Mouse (Mus musculus) bone marrow, adult 2 months (tissue): ENCODE results near the gene Iqsec2. TPM values are rescaled to one million over a fixed set of nuclear protein-coding genes. Genes with fewer than 3 reads are reported as not detected.

ENCODE experiments used
- H3K27ac ChIP-seq: fragments of 200-500 bp; 2 replicates; pipeline ENCODE4 v1.5.1; 2012; ENCODE audit warnings: low read depth, mild to moderate bottlenecking, control low read depth, inconsistent platforms, low read length; ENCODE audit not compliant: control insufficient read depth, poor library complexity, insufficient read depth
- H3K4me1 ChIP-seq: fragments of 200-500 bp; 2 replicates; pipeline ENCODE4 v1.6.1; 2011; ENCODE audit warnings: low read length; ENCODE audit not compliant: control insufficient read depth, insufficient read depth
- H3K4me3 ChIP-seq: fragments of 200-500 bp; replicated peaks from 2 replicates; pipeline ENCODE3; 2011; ENCODE audit warnings: mild to moderate bottlenecking, low read depth, low read length, control low read depth; ENCODE audit not compliant: control insufficient read depth
- CTCF ChIP-seq: fragments of 200-500 bp; IDR thresholded peaks from 2 replicates; pipeline ENCODE4 v1.5.1; 2011; ENCODE audit warnings: low read length, control low read depth; ENCODE audit not compliant: control insufficient read depth, insufficient read depth
- POLR2A ChIP-seq: fragments of 200-500 bp; IDR thresholded peaks from 2 replicates; pipeline ENCODE4 v1.6.1; 2011; ENCODE audit warnings: low read depth, mild to moderate bottlenecking, control low read depth, low read length, borderline replicate concordance; ENCODE audit not compliant: control insufficient read depth
- WGBS: fragments of 180-500 bp; shearing (Covaris S2); methylation state at CpG from one replicate; pipeline ENCODE4 v1.1.7; 2018; 5-methylcytosine and 5-hydroxymethylcytosine counted together
- polyA plus RNA-seq: library from polyadenylated mRNA; stranded (reverse); fragments of >200 nt; gene quantifications from 2 replicates; pipeline ENCODE4 v1.2.4, GENCODE M21; 2011; ENCODE audit warnings: low replicate concordance; ENCODE audit not compliant: missing spikeins, insufficient read depth, insufficient read length

The Iqsec2 gene
- polyA plus RNA-seq, 1 experiment, result 4.4 TPM

- peak; percentile 64 for TF ChIP-seq CTCF
- no peak for TF ChIP-seq POLR2A
- no peak overlapping the region for H3K4me3 ChIP-seq
- no peaks in the 10 kb centered on the region for H3K4me1 ChIP-seq
- 38% methylated on average over 5 of the region's 5 CpGs for WGBS
- no peak overlapping the region for H3K27ac ChIP-seq
These were observed 3.5 kb downstream of the Iqsec2 start for GRCm38 (mm10) chrX:152147451-152148116.

GRCm38 (mm10) chrX:152148706-152149105 is 4.6 kb downstream of the Iqsec2 start:
- 69% methylated on average over 5 of the region's 5 CpGs for WGBS
- Histone ChIP-seq H3K27ac (no peak overlapping the region), H3K4me1 (no peaks in the 10 kb centered on the region), H3K4me3 (no peak overlapping the region)
- TF ChIP-seq CTCF (no peak), POLR2A (no peak)

- 9% methylated on average over 6 of the region's 6 CpGs for WGBS
- Histone ChIP-seq H3K4me1 (no peaks in the 10 kb centered on the region), H3K4me3 (no peak overlapping the region), H3K27ac (no peak overlapping the region)
- TF ChIP-seq CTCF, result peak; percentile 21; the same call in 1 of the 2 replicates
- TF ChIP-seq POLR2A, result no peak
These were observed 7.6 kb downstream of the Iqsec2 start for GRCm38 (mm10) chrX:152151709-152152108.

GRCm38 (mm10) chrX:152158294-152158693 is 14.2 kb downstream of the Iqsec2 start:
- Histone ChIP-seq H3K27ac (no peak overlapping the region), H3K4me3 (no peak overlapping the region), H3K4me1 (no peaks in the 10 kb centered on the region)
- 82% methylated on average over 3 of the region's 3 CpGs for WGBS
- no peak for TF ChIP-seq POLR2A
- no peak for TF ChIP-seq CTCF

GRCm38 (mm10) chrX:152161404-152161803 is 17.3 kb downstream of the Iqsec2 start:
- H3K27ac ChIP-seq, result no peak overlapping the region
- no peak overlapping the region for H3K4me3 ChIP-seq
- no peaks in the 10 kb centered on the region for H3K4me1 ChIP-seq
- WGBS, result 82% methylated on average over 4 of the region's 4 CpGs
- no peak for TF ChIP-seq CTCF
- TF ChIP-seq POLR2A, result no peak

GRCm38 (mm10) chrX:152164061-152164460 is 20.0 kb downstream of the Iqsec2 start:
- no peak overlapping the region for H3K27ac ChIP-seq
- H3K4me3 ChIP-seq, result no peak overlapping the region
- TF ChIP-seq POLR2A (no peak), CTCF (no peak)
- peaks cover 2% of the 10 kb centered on the region for H3K4me1 ChIP-seq

GRCm38 (mm10) chrX:152166161-152166560 is 22.1 kb downstream of the Iqsec2 start:
- Histone ChIP-seq H3K27ac (no peak overlapping the region), H3K4me1 (peaks cover 2% of the 10 kb centered on the region), H3K4me3 (no peak overlapping the region)
- WGBS, result 81% methylated on average over 6 of the region's 6 CpGs
- TF ChIP-seq CTCF, result no peak
- no peak for TF ChIP-seq POLR2A

- H3K27ac ChIP-seq, result no peak overlapping the region
- peaks cover 4% of the 10 kb centered on the region for H3K4me1 ChIP-seq
- 59% methylated on average over 1 of the region's 1 CpGs for WGBS
- TF ChIP-seq POLR2A (no peak), CTCF (no peak)
- no peak overlapping the region for H3K4me3 ChIP-seq
These were observed 24.5 kb downstream of the Iqsec2 start for GRCm38 (mm10) chrX:152168521-152168920.
